Mouse (Mus musculus): Measurements from ENCODE around the gene Sgpl1.

Sgpl1 gene

DNA sequence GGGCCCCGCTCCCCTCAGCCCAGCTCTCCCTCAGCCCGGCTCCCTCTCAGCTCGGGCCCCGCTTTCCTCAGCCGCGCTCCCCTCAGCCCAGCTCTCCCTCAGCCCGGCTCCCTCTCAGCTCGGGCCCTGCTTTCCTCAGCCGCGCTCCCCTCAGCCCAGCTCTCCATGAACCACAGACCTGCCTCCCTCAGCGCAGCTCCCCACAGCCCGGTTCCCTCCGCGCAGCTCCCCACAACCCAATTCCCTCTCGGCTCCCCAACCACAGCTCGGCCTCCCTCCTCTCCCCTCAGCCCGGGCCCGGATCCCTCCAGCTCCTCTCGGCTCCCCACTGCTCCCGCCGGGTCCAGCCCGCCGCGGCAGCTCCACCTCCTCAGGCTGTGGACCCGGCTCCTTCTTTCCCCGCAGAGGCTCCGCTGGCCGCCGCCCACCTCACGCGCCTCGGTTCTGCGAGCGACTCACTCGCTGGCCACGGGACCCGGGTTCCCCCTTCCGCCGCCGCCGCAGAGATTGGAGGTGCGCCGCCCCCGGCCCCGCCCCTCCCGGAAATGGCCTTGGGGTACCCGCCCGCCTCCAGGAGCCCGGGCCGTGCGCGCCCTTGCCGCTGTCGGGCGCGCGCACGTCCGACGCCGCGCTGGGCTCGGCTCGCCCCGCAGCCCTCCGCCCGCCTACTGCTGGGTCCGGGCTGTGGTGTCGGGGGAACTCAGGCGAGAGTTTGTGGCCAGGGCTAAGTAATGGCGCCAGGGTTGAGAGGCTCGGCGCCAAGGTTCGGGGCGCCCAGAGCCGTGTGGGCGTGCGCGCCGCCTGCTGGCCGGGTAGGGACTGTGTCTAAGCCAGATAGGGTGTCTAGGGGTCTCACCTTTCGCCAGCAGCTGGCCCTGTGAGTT is at the start of gene Sgpl1:
Gene Sgpl1 (minus strand): TSS at position 547 of the 884 bp plus-strand sequence.
- peak; percentile 81 for DNase-seq (ENCODE audit: low read depth)

DNA sequence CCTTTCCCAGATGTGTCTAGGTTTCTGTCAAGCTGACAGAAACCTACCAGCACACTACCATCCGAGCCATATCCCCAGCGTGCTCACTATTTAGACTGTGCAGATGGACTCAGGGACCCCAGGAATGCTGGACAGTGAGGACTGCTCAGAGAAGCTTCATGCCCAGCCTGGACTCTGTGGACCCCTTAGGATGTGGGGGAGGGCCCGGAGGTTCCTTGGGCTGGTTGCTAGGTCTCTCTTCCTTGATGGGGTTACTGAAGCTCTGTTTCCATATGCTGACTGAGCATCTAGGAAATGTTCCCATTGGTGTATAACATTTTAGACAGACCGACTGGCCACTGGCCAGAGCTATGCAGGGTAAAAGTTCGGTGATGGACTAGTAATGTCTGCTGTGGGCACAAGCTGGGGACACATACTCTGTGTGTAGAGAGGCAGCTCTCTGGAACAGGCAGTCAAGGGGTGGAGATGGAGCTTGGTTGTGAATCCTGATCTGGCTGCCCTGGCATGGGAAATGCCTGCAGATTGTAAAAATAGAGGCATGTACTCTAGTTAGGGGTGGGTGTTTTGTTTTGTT is 48.3 kb upstream of the Sgpl1 start:
- DNase-seq (ENCODE audit: low read depth), result no peak

DNA sequence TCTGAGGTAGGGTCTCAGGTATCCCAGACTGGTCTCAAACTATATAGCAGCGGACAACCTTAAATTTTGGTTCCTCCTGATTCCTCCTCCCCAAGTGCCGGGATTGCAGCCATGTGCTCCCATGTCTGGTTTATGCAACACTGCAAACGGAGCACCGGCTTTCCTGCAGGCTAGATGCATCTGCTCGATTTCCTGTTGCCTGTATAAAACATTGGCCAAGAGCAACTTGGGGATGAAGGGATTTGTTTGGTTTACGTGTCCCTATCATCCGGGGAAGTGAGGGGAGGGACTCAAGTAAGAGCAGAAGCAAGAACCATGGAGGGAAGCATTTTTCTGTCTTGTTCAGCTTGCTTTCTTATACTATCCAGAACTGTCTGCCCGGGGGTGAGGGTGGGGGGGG is 47.7 kb upstream of the Sgpl1 start:
- DNase-seq (ENCODE audit: low read depth), result no peak

DNA sequence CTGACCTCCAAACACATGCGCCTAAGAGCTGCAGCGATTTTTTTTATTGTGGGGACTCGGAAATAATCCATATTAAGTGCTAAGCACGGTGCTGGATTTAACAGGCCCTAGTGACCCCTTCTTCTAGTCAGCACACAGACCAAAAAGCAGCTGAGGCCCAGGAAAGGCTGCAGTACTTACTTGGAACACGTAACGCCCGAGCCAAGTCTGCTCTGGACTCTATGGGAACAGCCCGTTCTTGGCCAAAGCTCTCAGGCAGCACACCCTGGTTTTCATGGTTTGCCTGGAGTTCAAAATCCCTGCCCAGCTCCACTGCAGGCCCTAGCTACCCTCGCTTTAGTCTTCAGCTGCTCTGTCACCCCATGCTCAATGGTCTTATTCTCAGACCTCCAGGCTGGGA is 47.1 kb upstream of the Sgpl1 start:
- DNase-seq (ENCODE audit: low read depth), result no peak

DNA sequence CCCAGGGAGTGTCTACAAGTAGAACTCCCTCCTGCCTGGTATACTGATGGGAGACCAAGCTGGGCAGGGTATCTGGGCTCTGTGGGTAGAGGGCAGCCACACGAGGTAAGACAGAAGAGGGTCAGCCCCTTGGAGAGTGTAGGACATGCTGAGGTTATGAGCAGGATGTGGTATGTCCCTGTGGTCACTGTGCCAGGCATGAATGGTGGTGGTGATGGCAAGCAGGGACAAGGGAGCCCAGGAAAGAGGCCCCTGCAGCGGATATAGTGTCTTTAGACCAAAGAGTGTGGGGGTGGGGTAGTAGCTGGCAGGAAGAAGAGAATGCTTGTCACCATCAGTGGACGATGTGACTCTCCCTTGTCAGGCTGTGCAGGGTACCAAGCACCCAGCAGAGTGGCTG is 40.5 kb upstream of the Sgpl1 start:
- no peak for DNase-seq (ENCODE audit: low read depth)

DNA sequence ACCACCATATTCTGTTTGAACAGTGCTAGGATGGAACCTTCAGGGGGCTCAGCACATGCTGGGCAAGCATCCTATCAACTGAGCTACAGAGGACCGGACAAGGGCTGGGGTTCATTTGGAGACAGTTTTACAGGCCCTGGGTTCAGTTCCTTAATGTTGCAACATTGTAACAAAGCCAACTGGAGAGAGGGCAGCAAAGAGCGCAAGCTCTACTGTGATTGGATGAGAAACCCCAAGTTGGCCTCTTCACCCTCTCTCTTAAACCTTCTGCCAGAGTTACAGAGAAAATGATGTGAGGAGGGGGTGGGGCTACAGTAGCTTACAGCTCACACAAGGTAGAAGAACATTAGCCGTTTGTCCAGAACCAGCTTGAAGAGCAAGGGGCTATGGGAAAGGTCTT is 39.5 kb upstream of the Sgpl1 start:
- DNase-seq (ENCODE audit: low read depth), result no peak

DNA sequence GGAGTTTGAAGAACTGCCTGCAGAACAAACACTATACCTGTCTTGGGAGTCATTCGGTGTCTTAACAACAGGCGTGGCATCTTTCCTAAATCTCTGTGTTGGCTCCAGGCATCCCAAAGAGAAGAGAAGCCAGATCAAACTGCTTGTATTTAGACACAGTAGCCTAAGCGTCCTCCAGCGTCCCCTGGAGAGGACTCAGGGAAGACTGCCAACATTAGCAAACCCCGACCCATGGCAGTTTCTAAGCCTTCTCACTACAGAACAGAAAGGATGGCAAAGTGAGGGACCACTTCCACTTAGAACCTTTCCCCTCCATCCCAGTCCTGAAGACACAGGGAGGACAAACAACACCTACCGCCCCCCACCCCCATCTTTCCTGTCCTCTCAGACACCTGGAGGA is 32.4 kb upstream of the Sgpl1 start:
- no peak for DNase-seq (ENCODE audit: low read depth)

DNA sequence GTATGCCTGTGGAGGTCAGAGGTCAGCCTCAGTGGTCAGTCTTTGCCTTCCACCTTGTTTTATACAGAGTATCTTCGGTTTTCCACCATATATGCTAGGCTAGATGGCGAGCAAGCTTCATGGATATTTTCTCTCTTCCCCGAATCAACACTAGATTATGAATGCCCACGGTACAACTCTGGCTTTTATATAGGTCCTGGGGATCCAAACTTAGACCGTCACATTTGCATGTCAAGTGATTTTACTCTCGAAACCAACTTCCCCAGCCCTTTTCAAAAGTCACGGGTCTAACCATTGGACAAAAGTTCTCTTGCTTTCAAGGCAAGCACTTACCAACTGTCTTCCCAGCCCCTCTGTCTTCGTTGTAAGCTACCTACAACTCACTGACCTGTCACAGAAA is 31.2 kb upstream of the Sgpl1 start:
- DNase-seq (ENCODE audit: low read depth), result no peak

DNA sequence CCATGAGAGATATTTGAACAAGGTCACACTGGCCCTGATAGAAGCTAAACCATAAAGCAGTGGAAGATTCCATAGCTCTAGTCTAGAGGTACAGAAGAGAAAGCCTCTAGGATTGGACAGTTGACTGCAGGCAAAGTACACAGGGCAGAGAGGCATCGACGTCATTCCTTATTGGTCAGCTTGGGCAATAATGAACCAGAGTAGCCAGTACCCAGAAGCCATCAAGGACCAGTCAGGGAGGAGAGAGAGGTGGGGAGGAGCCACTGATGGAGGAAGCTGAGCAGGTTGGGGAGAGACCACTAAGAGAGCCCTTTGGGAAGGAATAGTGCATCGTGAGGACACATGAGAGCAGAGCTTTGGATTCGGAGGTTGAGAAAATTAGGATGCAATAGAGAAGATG is 30.2 kb upstream of the Sgpl1 start:
- no peak for DNase-seq (ENCODE audit: low read depth)

DNA sequence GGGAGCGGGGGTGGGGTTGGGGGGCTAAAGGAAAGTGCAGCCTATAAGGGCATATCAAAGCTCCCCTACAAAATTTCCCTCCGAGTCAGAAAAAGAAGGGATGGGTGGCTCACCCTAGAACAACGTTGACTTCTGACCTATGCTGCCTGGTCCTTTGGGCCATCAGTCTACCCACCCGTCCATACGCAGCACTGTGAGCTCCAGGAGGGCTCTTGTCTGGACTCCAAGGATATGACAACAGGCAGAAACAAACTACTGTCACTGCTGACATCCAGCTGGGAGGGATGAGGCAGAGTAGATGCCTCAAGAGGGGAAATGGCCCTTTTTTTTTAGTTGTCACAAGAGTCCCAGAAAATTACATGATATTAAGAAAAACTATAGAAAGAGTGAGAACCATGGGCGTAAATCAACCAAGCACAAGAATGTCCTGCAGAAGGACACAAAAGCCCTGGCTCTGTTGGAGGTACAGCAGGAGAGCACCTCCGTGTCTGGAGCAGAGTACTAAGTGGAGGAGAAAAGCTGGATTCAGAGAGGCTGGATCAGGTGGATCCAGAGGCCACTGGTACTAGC is 28.8 kb upstream of the Sgpl1 start:
- no peak for DNase-seq (ENCODE audit: low read depth)

DNA sequence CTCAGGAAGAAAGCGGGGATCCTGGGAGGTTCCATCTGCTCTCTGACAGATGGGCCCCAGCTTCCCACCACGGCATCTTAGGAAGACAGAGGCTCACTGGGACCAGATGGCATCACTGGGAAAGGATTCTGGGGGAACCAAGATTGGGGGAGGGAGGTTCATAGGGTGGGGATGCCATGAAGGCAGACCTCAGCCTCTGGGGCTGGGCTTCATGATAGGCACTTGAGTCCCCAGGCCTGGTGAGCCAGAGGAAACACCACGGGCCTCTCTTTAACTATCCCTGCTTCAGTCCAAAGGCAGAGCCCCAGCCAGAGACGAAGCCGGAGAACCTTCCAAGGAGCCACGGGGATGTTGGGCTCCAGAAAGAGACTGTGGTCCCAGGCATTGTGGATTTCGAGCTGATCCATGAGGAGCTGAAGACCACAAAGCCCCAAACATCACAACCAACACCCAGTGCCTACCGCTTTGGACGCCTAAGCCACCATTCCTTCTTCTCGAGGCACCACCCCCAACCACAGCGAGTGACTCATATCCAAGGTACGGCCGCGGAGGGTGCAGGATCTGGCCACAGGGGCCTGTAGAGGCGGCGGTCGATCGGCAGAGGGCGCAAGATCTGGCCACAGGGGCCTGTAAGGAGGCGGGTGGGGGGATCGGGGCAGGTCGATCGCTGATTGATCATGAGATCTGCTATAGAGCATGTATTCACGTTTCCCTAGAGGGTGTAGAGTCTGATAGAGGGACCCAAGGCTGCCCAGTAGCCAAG is 28.1 kb upstream of the Sgpl1 start:
- peak; percentile 48 for DNase-seq (ENCODE audit: low read depth)

DNA sequence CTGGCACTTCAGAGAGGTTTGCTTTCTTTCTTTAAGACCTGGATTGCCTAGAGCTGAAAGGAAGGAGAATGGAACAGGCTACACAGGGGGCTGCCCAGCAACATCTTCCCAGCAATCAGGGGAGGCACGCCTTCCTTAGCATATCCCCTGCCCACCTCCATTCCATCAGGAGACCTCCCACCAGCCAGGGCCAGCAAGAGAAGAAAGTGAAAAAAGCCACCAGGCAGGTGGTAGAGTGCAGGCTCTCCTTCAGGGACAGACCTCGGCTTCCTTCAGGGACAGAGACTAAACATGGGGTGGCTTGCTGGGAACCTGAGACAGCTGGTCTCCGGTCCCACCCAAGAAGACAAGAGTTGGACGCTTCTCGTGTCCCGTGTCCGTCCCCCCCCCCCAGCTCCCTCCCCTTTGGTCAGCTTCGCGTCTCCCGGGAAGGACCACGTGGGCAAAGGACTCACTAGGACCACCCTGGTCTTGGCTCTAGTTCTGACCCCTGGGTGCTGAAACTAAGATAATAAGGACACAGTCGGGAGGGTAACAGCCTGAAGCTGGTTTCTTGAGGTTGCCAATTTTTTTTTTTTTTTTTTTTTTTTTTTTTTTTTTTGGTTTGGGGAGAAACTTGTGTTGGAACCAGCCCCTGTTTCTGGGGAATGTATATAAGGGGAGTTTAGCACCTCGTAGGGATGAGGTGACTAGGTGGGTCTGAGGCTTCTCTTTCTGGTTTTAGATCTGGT is 27.4 kb upstream of the Sgpl1 start:
- no peak for DNase-seq (ENCODE audit: low read depth)

DNA sequence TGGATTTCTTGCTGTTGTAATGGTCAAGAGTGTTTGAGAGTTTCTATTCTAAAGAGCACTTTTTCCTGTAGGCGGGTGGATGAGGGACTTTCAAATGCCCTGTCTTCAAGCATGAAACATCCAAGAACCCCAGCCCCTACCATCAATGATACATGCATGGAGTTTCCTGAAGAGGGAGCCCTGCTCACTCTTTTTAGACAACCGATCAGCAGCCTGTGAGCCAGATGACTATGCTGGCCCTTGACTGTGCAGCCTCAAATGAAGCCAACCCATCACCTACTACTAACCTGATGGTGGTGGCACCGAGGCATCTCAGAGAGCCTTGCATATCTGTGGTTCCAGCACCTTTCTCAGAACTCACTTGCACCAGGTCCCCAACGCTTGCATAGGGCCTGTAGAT is 25.0 kb upstream of the Sgpl1 start:
- no peak for DNase-seq (ENCODE audit: low read depth)

DNA sequence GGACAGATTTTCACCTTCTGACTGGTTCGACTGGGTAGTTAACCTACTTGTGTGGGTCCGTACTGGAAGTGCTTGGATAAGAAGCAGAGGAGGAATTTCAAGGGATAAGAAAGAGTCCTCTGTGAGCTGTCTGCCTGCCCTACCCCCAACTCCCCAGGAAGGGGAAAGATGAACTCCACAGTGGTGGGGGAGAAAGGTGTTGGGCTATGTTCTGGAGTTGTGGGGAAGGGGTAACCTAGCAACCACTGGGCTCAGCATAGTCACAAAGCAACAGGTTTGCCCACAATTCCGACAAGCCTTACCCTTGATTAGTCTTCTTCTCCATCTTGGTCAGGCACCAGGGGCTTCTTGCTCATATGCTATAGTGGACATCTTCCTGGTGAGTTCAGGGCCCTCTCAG is 24.2 kb upstream of the Sgpl1 start, which contains the start of gene Tbata:
Gene Tbata (plus strand): TSS at position 301 of the 400 bp plus-strand sequence.
- DNase-seq (ENCODE audit: low read depth), result no peak

DNA sequence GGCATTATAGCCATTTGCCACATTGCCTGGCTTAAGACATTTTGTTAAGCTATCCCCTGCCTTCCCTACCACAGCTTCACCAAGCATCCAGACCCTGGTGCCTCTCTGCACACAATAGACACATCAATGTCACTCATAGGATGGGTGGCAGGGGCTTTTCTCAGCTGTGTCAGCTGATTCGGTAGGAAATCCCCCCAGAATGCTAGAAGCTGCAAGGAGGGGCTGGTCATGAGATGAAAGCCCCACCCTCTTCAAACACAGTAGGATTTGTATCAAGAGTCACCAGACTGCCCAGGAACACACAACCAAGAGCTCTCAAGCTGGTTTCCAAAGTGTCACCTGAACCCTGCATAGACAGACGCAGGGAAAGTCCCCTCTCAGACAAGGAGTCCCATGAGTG is 20.9 kb upstream of the Sgpl1 start:
- DNase-seq (ENCODE audit: low read depth), result no peak

DNA sequence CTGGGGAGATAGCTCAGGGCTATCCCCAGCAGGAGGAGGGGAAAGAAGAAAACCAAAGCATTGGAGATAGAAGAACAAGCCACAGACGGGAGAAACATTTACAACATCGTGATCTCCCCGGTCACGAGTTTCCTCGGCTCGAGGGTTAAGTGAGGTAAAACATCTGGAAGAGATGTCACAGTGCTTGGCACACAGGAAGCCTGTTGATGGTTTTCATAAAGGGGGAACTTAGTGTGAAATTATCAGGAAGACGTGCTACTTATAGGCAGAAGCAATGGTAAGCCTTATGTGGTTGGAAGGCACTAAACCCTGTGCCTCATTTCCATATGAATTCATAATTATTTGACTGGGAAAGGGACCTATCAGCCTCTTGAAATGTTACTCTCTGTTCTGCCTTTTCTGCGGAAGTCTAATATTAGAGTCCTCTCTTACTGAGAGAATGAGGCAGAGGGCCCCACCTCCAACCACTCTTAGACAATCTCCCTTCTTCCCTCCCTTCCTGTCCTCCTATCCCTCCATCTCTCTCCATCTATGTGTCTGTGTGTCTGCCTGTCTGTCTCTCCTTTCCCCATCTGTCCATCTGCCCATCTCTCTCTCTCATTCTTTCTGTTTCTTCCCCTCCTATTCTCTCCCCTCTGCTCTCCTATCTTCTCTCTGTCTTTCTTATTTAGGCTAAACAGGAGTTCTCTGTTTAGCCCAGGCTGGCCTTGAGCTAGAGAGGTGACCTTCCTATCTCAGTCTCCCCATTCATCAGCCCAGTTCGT is 20.0 kb upstream of the Sgpl1 start:
- no peak for DNase-seq (ENCODE audit: low read depth)

DNA sequence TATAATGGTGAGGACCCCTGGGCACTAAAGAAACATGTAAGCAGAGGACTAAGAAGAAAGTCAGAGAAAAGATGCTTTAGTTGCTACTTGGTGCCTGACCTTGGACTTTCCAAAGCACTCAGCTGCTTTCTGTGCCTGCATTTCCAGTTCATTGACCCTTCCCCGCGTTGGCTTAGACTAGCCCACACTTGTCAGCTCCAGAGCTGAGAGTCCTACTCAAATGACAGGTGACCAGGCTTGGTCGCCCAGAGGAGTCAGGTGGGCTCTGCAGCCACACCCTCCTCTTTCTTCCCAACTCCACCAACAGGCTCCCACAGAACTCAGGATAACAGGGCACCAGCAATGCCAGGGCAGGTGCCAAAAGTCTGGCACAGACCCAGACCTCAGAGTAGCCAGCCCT is 14.9 kb upstream of the Sgpl1 start:
- DNase-seq (ENCODE audit: low read depth), result no peak

DNA sequence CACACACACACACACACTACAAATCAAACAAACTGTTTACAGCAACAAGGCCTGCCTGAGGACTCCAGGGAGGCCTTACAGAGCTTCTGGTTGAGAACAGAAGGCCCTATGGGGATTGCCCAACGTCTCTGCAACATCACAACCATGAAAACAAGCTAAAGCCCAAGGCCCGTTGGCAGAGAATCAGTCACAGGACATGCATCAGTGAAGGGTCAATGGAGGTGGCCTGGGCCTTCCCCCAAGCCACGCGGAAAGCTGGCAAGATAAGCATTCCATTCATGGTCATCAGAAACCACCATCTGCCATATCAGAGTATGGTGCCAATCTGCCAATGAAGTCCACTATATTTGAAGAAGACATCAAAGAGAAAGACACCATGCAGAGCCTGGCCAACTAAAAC is 13.2 kb upstream of the Sgpl1 start:
- no peak for DNase-seq (ENCODE audit: low read depth)

DNA sequence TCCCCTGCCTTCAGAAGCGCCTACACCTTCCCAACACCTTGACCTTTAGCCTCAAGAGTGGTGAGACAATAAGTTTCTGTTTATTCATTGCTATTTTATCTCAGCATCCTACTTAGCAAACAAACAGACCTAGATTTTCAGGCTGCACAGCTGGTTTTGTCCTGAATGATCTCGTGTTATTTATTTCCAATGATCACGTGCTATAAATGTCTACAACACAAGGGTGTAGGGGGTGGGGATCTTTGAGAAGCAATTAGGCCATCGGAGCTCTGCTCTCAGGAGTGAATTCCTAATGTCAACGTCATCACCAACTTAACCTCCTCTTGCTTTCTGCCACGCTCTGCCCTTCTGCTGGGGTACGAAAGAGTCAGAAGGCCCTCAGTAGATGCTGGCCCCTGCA is 12.6 kb upstream of the Sgpl1 start:
- no peak for DNase-seq (ENCODE audit: low read depth)

DNA sequence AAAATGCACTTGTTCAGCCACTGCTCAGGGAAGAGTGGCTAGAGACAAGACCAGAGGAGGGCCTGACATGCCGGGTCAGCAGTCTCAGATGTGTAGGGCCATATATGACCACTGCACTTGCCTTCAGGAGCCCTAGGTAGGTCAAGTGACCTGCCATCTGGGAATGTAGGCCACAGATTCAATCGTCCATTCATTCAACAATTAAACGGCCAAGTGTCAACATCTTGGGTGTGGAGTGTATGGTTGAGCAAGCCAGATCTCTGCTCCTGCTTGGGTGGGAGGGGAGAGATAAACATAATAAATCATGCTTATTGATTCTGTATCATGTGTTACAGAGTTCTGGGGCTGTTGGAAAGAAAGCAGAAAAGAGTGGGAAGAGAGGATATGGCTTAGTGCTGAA is 11.1 kb upstream of the Sgpl1 start:
- no peak for DNase-seq (ENCODE audit: low read depth)

DNA sequence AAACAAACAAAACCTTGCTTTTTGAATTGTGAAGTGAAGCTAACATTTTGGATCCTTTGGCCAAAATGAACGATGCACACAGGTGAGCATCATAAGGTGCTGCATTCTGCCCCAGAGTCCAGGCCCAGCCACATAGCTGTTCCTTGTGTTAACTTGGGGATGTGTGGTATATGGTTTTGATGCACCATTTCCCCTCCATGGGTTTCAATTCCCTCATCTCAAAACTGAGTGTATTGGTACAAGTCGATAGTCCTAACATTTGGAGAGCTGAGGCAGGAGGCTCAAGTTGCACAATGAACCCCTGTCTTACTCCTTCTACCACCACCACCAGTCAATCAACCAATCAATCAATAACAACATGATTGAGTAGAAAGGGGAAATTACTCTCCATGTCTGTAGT is 8.9 kb upstream of the Sgpl1 start:
- DNase-seq (ENCODE audit: low read depth), result no peak
